Mouse (Mus musculus): ENCODE results near the gene Atg2a.

Gene Atg2a

DNA sequence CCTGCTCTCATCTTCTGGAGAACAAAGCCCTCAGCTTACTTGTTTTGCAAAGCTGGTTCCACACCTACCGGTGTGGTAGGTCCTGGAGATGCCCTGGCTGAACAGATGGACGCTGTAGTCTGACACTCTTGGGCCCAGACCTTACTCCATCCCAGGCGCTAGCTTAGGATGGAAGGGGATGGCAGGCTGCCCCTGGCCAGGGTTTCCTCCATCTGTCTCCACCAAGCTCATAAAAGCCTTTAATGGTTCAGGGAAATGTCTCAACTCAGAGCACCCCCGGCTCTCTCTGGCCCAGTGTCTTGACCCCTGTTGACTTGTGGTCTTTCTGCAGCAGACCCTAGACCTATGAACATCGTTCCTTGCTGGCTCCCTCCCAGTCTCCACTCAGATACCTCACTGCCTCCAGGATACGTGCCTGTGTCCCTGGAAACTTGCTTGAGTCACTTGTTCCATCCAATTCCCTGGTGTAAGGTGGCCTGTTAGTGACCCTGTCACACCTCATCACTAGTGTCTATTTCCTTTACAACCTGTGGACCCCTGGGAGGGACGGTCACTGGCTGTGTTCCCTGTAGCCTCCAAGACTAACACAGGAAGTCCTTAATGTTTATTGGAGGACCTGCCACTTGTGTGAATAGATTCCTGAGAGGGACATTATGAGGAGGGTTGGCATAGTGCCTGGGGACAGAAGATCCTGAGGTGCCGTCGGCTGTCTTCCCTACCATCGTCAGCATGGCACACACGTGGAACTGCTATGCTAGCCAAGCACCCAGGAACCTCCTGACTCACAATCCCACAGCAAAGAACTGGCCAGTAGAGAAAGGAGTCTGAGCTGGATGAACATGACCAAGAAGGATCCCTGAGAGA, 26.1 kb downstream of the Atg2a start:
- TF ChIP-seq GATA4 (IDR thresholded peaks at IDR 0.05; ENCODE audit: insufficient replicate concordance, low read length): no peak

DNA sequence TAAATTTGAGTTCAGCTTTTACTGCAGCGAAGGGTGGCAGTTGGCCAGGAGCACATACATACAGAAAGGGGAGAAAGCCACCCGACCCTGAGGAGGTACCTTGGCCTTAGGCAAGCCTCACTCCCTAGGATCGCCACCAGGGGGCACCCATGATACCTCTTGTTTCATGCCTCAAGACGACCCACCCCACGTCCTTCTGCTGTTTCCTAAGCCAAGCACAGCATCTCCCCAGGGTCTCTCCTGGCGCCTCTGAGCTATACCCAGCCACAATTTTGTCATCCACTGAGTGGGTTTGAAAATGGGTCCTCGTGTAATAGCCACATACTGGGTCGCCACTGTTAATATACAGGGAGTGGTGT, 26.7 kb downstream of the Atg2a start:
- no peak for TF ChIP-seq GATA4 (IDR thresholded peaks at IDR 0.05; ENCODE audit: insufficient replicate concordance, low read length)

- TF ChIP-seq GATA4 (IDR thresholded peaks at IDR 0.05; ENCODE audit: insufficient replicate concordance, low read length): no peak
Measured at GRCm38 (mm10) chr19:6268670-6269132, 27.2 kb downstream of the Atg2a start.

DNA sequence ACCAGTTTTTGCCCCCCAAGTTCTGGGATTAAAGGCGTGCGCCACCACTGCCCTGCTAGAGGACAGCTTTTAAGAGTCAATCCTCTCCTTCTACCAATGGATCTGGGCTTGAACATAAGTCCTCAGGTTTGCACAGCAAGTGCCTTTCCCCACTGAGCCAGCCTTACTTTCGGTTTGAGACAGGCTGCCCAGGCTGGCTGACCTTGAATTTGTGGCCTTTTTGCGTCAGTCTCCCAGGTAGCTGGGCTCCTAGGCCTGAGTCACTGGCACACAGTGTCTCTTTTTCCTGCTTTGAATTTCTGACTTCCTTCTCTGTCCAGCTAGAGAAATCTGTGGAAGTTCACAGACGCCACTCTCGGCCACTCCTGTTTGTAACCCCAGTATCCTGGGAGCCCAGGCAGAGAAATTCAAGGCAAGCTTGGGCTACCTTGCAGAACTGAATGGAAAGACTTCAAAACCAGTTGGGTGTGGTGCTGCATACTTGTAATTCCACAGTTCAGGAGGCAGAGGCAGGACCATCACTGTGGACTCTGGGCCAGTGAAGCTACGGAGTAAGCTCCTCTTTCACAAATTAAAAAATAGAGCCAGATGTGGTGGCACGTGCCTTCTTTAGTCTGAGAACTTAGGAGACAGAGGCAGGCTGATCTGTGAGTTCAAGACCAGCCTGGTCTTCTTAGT, 28.5 kb downstream of the Atg2a start:
- TF ChIP-seq GATA4 (IDR thresholded peaks at IDR 0.05; ENCODE audit: insufficient replicate concordance, low read length): no peak

- TF ChIP-seq GATA4 (IDR thresholded peaks at IDR 0.05; ENCODE audit: insufficient replicate concordance, low read length): no peak
Measured at GRCm38 (mm10) chr19:6270661-6271060, 29.2 kb downstream of the Atg2a start.

DNA sequence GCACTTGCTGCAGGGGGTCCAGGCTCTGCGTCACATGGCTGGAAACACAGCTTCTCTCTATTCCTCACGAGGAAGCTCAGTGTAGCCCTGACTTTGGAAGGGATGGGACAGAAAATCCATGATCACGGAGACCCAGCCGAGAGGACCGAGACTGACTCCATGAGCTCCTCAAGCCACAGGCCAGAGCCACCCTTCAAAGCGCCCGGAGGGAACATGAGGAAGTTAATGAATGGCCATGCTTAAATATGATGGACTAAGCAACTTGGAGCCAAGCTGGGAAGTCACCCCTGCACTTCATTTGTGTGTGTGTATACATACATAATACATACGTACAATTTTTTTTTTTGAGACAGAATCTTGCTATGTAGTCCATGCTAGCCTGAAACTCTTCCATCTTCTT, 29.7 kb downstream of the Atg2a start:
- no peak for TF ChIP-seq GATA4 (IDR thresholded peaks at IDR 0.05; ENCODE audit: insufficient replicate concordance, low read length)

DNA sequence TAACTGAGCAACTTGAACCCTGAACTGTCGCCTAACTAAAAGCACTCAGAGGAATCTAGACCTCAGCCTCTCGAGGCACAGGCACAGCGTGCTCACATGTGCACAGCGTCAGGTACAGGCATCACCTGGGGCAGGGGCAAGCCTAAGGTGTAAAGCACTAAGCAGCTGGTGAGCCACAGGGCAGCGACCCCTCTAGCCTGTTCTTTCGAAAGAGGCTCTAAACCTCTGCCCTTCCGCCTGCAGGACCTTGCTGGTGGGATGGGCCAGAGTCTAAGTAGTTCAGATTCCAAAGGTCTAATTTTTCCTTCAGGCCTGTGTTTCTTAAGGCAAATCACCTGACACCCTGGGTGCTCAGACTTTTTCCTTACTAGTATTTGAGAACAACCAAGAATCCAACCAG, 30.6 kb downstream of the Atg2a start:
- no peak for TF ChIP-seq GATA4 (IDR thresholded peaks at IDR 0.05; ENCODE audit: insufficient replicate concordance, low read length)

- TF ChIP-seq GATA4 (IDR thresholded peaks at IDR 0.05; ENCODE audit: insufficient replicate concordance, low read length): no peak
Measured at GRCm38 (mm10) chr19:6272738-6273137, 31.3 kb downstream of the Atg2a start.

GRCm38 (mm10) chr19:6273592-6273991, 32.1 kb downstream of the Atg2a start:
- no peak for TF ChIP-seq GATA4 (IDR thresholded peaks at IDR 0.05; ENCODE audit: insufficient replicate concordance, low read length)

GRCm38 (mm10) chr19:6273998-6274608, 32.6 kb downstream of the Atg2a start:
- no peak for TF ChIP-seq GATA4 (IDR thresholded peaks at IDR 0.05; ENCODE audit: insufficient replicate concordance, low read length)

DNA sequence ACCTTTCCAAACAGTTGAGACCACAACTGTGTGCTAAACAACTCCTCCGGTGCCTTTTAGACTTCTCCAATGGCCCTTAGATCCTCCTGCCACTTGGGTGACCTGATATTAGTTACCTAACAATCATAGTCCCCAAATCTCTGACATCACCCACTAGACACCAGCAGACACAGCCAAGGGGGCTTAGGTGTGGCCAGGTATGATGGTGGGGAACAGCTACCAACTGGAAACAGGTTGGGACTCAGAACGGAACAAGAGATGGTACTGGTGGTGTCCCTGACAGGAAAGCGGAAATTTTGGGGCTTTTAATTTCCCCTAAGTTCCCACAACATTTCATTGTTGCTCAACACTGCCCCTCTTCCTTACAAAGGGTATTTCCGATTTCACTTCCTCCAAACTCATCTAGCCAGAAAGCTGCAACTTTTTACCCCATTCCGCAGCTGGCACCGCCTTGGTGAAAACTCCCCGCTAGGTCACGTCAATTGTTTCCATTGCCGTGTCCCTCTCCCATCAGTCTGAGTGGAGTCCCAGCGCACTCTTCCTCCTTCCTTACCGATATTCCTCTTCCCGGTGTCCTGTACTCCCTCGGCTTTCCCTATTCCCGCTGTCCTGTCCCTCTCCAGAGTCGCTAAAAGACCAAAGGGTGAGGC, 34.4 kb downstream of the Atg2a start:
- TF ChIP-seq GATA4 (IDR thresholded peaks at IDR 0.05; ENCODE audit: insufficient replicate concordance, low read length): no peak

GRCm38 (mm10) chr19:6276426-6277421, 35.3 kb downstream of the Atg2a start, which contains the start of gene Ehd1:
TSS of gene Ehd1 (plus strand) at chr19:6276725.
- no peak; the same call in 1 of the 2 replicates for TF ChIP-seq GATA4 (IDR thresholded peaks at IDR 0.05; ENCODE audit: insufficient replicate concordance, low read length)

DNA sequence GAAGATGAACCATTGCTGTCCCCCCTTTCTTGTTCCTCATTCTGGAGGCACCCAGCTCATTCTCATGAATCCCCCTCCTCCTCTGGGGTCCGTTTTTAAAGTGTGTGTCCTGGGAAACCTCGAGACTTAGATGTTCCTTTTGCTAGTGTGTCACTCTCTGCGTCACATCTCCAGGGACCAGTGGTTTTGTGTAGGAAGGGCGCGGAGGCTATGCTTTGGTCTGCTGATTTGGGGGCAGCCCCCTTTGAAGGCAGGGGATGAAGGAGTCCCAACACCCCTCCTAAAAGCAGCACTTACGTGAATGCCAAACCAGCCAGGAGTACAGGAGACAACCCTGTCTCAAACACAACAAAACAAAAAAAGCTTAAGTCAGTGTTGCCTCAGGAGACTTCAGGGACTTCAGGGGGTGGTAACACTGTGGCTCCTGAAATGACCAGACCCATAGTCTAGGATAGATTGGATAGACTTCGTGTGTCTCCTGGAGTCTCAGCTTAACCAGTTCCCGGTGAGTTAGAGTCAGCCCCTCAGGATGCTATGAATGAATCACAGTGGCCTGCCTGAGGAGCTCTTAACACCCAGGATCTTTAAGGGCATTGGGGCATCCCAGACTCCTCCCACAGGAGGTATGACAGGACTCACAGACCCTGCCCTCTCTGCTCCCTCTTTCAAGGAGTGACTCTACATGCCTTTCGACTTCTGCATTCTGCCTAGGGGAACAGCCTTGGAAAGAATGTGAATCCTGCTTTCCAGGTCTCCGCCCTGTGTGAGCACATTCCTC, 36.4 kb downstream of the Atg2a start:
- TF ChIP-seq GATA4 (IDR thresholded peaks at IDR 0.05; ENCODE audit: insufficient replicate concordance, low read length): no peak

All from liver, adult (tissue).